Comparison of ENCODE assay signal across 23 mouse cellular contexts in genomic region chr5:3461401-3461800, GRCm38 (mm10).
DNase-seq lines count a peak whose midpoint lies in the region; ATAC-seq and TF ChIP-seq lines count a peak whose summit lies in the region.
"Had no signal": no experiment of that assay in that cellular context is flagged by ENCODE, and none has a peak within 500 bp of the region (broad histone marks: within the 10 kb centered on the region; RNA-seq: fewer than 3 reads in every experiment).

No protein-coding gene starts in this region.

- H3K9ac ChIP-seq in lung, postnatal 0 days (replicated peaks; ENCODE audit: low read depth): no peak overlapping the region
- H3K9ac ChIP-seq: embryonic facial prominence, embryonic 12.5 days; liver, embryonic 15.5 days; neural tube, embryonic 15.5 days; stomach, embryonic 15.5 days had no signal

- WGBS in lung, postnatal 0 days: 64% methylated on average over 7 of the region's 7 CpGs

- peaks cover 5% of the 10 kb centered on the region; the same call in 1 of the 2 replicates for H3K4me1 ChIP-seq in lung, postnatal 0 days (ENCODE audit: insufficient read depth, low read depth, low read length)
- H3K4me1 ChIP-seq: neural tube, embryonic 15.5 days; stomach, embryonic 15.5 days had no signal

- no peaks in the 10 kb centered on the region for H3K36me3 ChIP-seq in lung, postnatal 0 days (ENCODE audit: insufficient read depth, low read length)
- no peaks in the 10 kb centered on the region for H3K36me3 ChIP-seq in splenic B cell, adult 2 months (ENCODE audit: control insufficient read depth, insufficient read depth, low read length, poor library complexity, severe bottlenecking)
- H3K36me3 ChIP-seq: embryonic facial prominence, embryonic 12.5 days; liver, embryonic 15.5 days; neural tube, embryonic 15.5 days; stomach, embryonic 15.5 days had no signal

- no peak overlapping the region for H3K4me2 ChIP-seq in lung, postnatal 0 days (replicated peaks; ENCODE audit: low read depth, low read length)
- H3K4me2 ChIP-seq: embryonic facial prominence, embryonic 12.5 days; liver, embryonic 15.5 days; neural tube, embryonic 15.5 days; stomach, embryonic 15.5 days had no signal

- no peak for ATAC-seq in lung, postnatal 0 days
- ATAC-seq in inflammation-experienced regulatory T-cells, adult 6 months: peak; percentile 10
- ATAC-seq: forebrain, embryonic 14.5 days had no signal

- H3K27ac ChIP-seq in lung, postnatal 0 days (ENCODE audit: low read length): no peak overlapping the region
- H3K27ac ChIP-seq: embryonic facial prominence, embryonic 12.5 days; left cerebral cortex, adult 2 months; liver, embryonic 15.5 days; neural tube, embryonic 15.5 days; stomach, embryonic 15.5 days had no signal

- no peaks in the 10 kb centered on the region for H3K27me3 ChIP-seq in lung, postnatal 0 days (replicated peaks; ENCODE audit: insufficient read depth, low read length)
- H3K27me3 ChIP-seq in splenic B cell, adult 2 months (ENCODE audit: control insufficient read depth, insufficient read depth, low read length, poor library complexity, severe bottlenecking): no peaks in the 10 kb centered on the region
- H3K27me3 ChIP-seq: embryonic facial prominence, embryonic 12.5 days; liver, embryonic 15.5 days; neural tube, embryonic 15.5 days; stomach, embryonic 15.5 days had no signal

- H3K9me3 ChIP-seq in lung, postnatal 0 days (ENCODE audit: low read length): no peaks in the 10 kb centered on the region
- H3K9me3 ChIP-seq: embryonic facial prominence, embryonic 12.5 days; liver, embryonic 15.5 days; neural tube, embryonic 15.5 days; stomach, embryonic 15.5 days had no signal

- H3K4me3 ChIP-seq in lung, postnatal 0 days (ENCODE audit: low read depth, low read length): no peak overlapping the region
- H3K4me3 ChIP-seq: embryonic facial prominence, embryonic 12.5 days; erythroblast, embryonic 14.5 days; left cerebral cortex, adult 2 months; liver, embryonic 15.5 days; myocyte; neural tube, embryonic 15.5 days; stomach, embryonic 15.5 days had no signal

- peak; percentile 31 for DNase-seq in lung, postnatal 0 days (ENCODE audit: low spot score)
- no peak for DNase-seq in lung, postnatal 10 days
- peak; percentile 56 for DNase-seq in adipocyte (ENCODE audit: low spot score)
- peak; percentile 10 for DNase-seq in splenic B cell, adult 2 months (ENCODE audit: low read depth, low spot score)
- no peak for DNase-seq in embryo, embryonic 10 days (ENCODE audit: low spot score)
- DNase-seq in kidney, postnatal 10 days: no peak
- no peak for DNase-seq in urinary bladder, postnatal 10 days (ENCODE audit: low spot score)
- DNase-seq: adrenal gland, postnatal 10 days; cerebellum, adult 11-12 months; gastrocnemius, postnatal 25 days; kidney, adult 2 months; kidney, postnatal 25 days; midbrain, embryonic 14.5 days; right cerebral cortex, postnatal 25 days had no signal

- TF ChIP-seq CTCF in lung, postnatal 0 days (IDR thresholded peaks at IDR 0.05): no peak

- no peak for TF ChIP-seq EP300 in lung, postnatal 0 days (IDR thresholded peaks at IDR 0.05)

Comparison
In these comparisons a context has a peak if more than half of its experiments do, and no peak if none do; other contexts are left out.
1. DNase-seq: peak in lung, postnatal 0 days (single experiment), adipocyte (single experiment) and splenic B cell, adult 2 months (single experiment); none in lung, postnatal 10 days (single experiment), embryo, embryonic 10 days (single experiment), kidney, postnatal 10 days (single experiment) and urinary bladder, postnatal 10 days (single experiment).